Mouse (Mus musculus) lung, postnatal 0 days (tissue): Measurements from ENCODE around the gene Bod1l.

Experiments used
- CTCF ChIP-seq: IDR thresholded peaks from 2 replicates; pipeline ENCODE4 v1.5.1; 2016; ENCODE audit warnings: antibody characterized with exemption, mild to moderate bottlenecking
- EP300 ChIP-seq: IDR thresholded peaks from 2 replicates; pipeline ENCODE4 v1.6.1; 2016; ENCODE audit warnings: antibody characterized with exemption, mild to moderate bottlenecking, control low read depth

- no peak for TF ChIP-seq CTCF
- TF ChIP-seq EP300 = no peak
These were observed 14.0 kb downstream of the Bod1l start for GRCm38 (mm10) chr5:41830100-41830499.
